Mouse (Mus musculus) T-helper 17 cell (primary cell): ENCODE measurements at regions not wholly inside any gene's neighbourhood (a gene's known extent, or its start where the extent isn't known, plus 50 kb on each side); places are given as distances from the start of the nearest gene placed in this dataset.

Source experiments
- in situ Hi-C, 2 experiments: fragments of 300-600 bp; cut with MboI, MseI; formaldehyde crosslinking; loops; 1 replicate in 1 of 2; 2 replicates in 1 of 2; pipeline ENCODE4 v1.15.1; 2025; ENCODE audit warnings: high pct_unique_total_duplicates in 2 of 2

GRCm38 (mm10) chr3:83552516-83553139 lies 213.5 kb upstream of the Sfrp2 start:
- in situ Hi-C loops: no loop called here

GRCm38 (mm10) chr3:83553858-83554257 lies 212.3 kb upstream of the Sfrp2 start:
- in situ Hi-C loops: no loop called here

GRCm38 (mm10) chr3:83556788-83557515 lies 209.2 kb upstream of the Sfrp2 start:
- in situ Hi-C loops: no loop called here

- in situ Hi-C loops: no loop called here
Observed at GRCm38 (mm10) chr3:83562026-83562425, 204.1 kb upstream of the Sfrp2 start.

GRCm38 (mm10) chr3:83575526-83575925 lies 190.6 kb upstream of the Sfrp2 start:
- in situ Hi-C loops: loop anchor here in 1 of 2 experiments (10.0 kb wide), 1 partner anchor 1469 kb away; no protein-coding TSS in a partner anchor

GRCm38 (mm10) chr3:83576155-83576554 lies 190.0 kb upstream of the Sfrp2 start:
- in situ Hi-C loops: loop anchor here in 1 of 2 experiments (10.0 kb wide), 1 partner anchor 1469 kb away; no protein-coding TSS in a partner anchor

- in situ Hi-C loops: no loop called here
Observed at GRCm38 (mm10) chr3:83580766-83581165, 185.4 kb upstream of the Sfrp2 start.

- in situ Hi-C loops: no loop called here
Observed at GRCm38 (mm10) chr3:83582256-83582655, 183.9 kb upstream of the Sfrp2 start.

- in situ Hi-C loops: no loop called here
Observed at GRCm38 (mm10) chr3:83583071-83583672, 182.9 kb upstream of the Sfrp2 start.

- in situ Hi-C loops: loop anchor here in 1 of 2 experiments (5.0 kb wide), 1 partner anchor 49 kb away; no protein-coding TSS in a partner anchor
Observed at GRCm38 (mm10) chr3:83586086-83586485, 180.0 kb upstream of the Sfrp2 start.

- in situ Hi-C loops: loop anchor here in 1 of 2 experiments (5.0 kb wide), 1 partner anchor 49 kb away; no protein-coding TSS in a partner anchor
Observed at GRCm38 (mm10) chr3:83586551-83586950, 179.6 kb upstream of the Sfrp2 start.

GRCm38 (mm10) chr3:83589127-83589526 lies 177.0 kb upstream of the Sfrp2 start:
- in situ Hi-C loops: loop anchor here in 1 of 2 experiments (5.0 kb wide), 1 partner anchor 52 kb away; no protein-coding TSS in a partner anchor

GRCm38 (mm10) chr3:83591206-83591605 lies 174.9 kb upstream of the Sfrp2 start:
- in situ Hi-C loops: no loop called here

GRCm38 (mm10) chr3:83593321-83593720 lies 172.8 kb upstream of the Sfrp2 start:
- in situ Hi-C loops: no loop called here

- in situ Hi-C loops: loop anchor here in 1 of 2 experiments (10.0 kb wide), 2 partner anchors 937 to 1903 kb away; no protein-coding TSS in a partner anchor
Observed at GRCm38 (mm10) chr3:83601506-83601905, 164.6 kb upstream of the Sfrp2 start.

- in situ Hi-C loops: loop anchor here in 1 of 2 experiments (10.0 kb wide), 2 partner anchors 944 to 1896 kb away; no protein-coding TSS in a partner anchor
Observed at GRCm38 (mm10) chr3:83609095-83609770, 156.9 kb upstream of the Sfrp2 start.

- in situ Hi-C loops: no loop called here
Observed at GRCm38 (mm10) chr3:83620435-83620834, 145.7 kb upstream of the Sfrp2 start.

GRCm38 (mm10) chr3:83633032-83633431 lies 133.1 kb upstream of the Sfrp2 start:
- in situ Hi-C loops: loop anchor here in 1 of 2 experiments (10.0 kb wide), 1 partner anchor 538 kb away; no protein-coding TSS in a partner anchor

GRCm38 (mm10) chr3:83640433-83640832 lies 125.7 kb upstream of the Sfrp2 start:
- in situ Hi-C loops: no loop called here

- in situ Hi-C loops: no loop called here
Observed at GRCm38 (mm10) chr3:83663716-83664115, 102.4 kb upstream of the Sfrp2 start.

GRCm38 (mm10) chr3:83676147-83676546 lies 90.0 kb upstream of the Sfrp2 start:
- in situ Hi-C loops: no loop called here
